Mouse (Mus musculus): ENCODE results near the gene Gprasp2.
"Not testable (repeated sequence)": the region's sequence is repeated elsewhere in the genome, so short reads cannot be mapped to it uniquely, and the experiment has no call there.

Gprasp2 gene

GRCm38 (mm10) chrX:135838521-135839360 is at the start of gene Gprasp2:
Gprasp2 (plus strand) TSS chrX:135839034.
- not testable (repeated sequence) for DNase-seq (ENCODE audit: low read depth, low spot score)

- DNase-seq (ENCODE audit: low read depth, low spot score), result no peak
Observed at GRCm38 (mm10) chrX:135791536-135791935, 47.3 kb upstream of the Gprasp2 start.

DNA sequence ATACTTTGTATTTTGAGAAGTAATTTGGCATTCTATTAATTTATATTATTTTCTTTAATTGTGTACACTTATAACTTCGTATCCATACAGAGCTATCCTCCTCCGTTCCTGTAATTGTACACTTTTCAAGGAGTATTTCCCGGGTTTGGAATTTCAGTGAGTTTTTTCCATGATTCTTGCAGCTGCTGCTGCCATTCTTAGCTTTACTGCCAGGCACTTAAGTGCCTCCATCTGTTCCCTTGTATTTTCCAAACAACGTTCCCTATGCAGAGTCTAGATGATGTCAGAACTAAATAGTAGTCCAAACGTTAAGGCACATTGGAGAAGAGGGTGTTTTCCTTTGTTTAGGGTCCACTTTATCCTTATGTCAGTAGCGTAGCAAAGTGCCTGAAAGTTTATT is 46.5 kb upstream of the Gprasp2 start:
- DNase-seq (ENCODE audit: low read depth, low spot score), result no peak

- not testable (repeated sequence) for DNase-seq (ENCODE audit: low read depth, low spot score)
Observed at GRCm38 (mm10) chrX:135795591-135796304, 43.1 kb upstream of the Gprasp2 start.

GRCm38 (mm10) chrX:135796305-135797211 is 42.3 kb upstream of the Gprasp2 start:
- not testable (repeated sequence) for DNase-seq (ENCODE audit: low read depth, low spot score)

- DNase-seq (ENCODE audit: low read depth, low spot score), result not testable (repeated sequence)
Observed at GRCm38 (mm10) chrX:135797212-135797644, 41.6 kb upstream of the Gprasp2 start, which contains the start of gene Bhlhb9. Bhlhb9 (plus strand) TSS chrX:135797594.

DNA sequence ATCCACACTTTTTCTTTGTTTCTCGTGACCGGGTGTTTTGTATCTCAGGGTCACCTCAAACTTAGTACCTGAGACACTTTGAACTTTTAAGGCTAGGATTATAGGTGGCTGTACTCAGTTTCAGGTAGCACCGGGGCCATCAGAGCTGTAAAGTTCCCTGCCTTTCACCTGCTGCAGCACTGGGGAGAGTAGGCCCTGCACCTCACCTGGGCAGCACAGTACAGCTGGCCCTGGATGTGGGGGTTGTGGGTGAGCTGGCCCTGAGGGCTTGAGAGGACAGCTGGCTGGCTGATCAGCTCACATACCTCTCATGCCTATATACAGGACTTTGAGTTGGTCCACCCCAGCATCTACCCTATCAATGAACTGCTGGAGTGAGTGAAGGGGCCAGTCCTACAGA is 34.7 kb upstream of the Gprasp2 start:
- DNase-seq (ENCODE audit: low read depth, low spot score), result no peak

GRCm38 (mm10) chrX:135805780-135806179 is 33.1 kb upstream of the Gprasp2 start:
- DNase-seq (ENCODE audit: low read depth, low spot score), result no peak

DNA sequence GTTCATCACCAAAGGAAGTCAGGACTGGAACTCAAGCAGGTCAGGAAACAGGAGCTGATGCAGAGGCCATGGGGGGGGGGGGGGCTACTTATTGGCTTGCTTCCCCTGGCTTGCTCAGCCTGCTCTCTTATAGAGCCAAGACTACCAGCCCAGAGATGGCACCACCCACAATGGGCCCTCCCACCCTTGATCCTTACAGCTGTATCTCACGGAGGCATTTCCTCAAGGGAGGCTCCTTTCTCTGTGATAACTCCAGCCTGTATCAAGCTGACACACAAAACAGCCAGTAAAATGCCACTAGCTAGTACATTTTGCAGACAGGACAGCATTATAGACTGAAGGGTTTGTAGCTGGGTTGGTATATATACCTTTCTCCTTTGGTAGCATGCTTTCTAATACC is 2.9 kb upstream of the Gprasp2 start:
- not testable (repeated sequence) for DNase-seq (ENCODE audit: low read depth, low spot score)

GRCm38 (mm10) chrX:135837896-135838295 is 938 bp upstream of the Gprasp2 start:
- no peak for DNase-seq (ENCODE audit: low read depth, low spot score)

GRCm38 (mm10) chrX:135839397-135840391 is 860 bp downstream of the Gprasp2 start:
- DNase-seq (ENCODE audit: low read depth, low spot score), result not testable (repeated sequence)

GRCm38 (mm10) chrX:135866806-135867205 is 28.0 kb downstream of the Gprasp2 start:
- not testable (repeated sequence) for DNase-seq (ENCODE audit: low read depth, low spot score)

DNA sequence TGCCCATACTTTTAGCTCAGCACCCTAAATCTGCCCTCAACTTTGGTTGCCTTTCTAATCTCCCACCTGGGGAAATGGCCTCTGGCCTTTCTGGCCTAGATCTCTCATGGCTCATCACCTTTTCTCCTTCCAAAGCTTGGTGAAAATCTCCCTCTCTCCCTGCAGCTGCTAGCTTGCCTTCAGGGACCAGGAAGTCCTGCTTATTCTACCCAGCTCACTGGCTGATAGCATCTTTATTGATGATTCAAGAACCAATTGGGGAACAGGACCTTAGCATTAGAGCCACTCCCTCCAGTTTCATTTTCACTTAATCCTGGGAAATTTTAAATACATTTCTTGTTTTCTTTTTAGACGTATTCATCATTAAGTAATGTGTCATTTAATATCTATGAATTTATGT is 37.8 kb downstream of the Gprasp2 start:
- DNase-seq (ENCODE audit: low read depth, low spot score), result no peak

- DNase-seq (ENCODE audit: low read depth, low spot score), result no peak
Observed at GRCm38 (mm10) chrX:135879626-135880025, 40.8 kb downstream of the Gprasp2 start.

DNA sequence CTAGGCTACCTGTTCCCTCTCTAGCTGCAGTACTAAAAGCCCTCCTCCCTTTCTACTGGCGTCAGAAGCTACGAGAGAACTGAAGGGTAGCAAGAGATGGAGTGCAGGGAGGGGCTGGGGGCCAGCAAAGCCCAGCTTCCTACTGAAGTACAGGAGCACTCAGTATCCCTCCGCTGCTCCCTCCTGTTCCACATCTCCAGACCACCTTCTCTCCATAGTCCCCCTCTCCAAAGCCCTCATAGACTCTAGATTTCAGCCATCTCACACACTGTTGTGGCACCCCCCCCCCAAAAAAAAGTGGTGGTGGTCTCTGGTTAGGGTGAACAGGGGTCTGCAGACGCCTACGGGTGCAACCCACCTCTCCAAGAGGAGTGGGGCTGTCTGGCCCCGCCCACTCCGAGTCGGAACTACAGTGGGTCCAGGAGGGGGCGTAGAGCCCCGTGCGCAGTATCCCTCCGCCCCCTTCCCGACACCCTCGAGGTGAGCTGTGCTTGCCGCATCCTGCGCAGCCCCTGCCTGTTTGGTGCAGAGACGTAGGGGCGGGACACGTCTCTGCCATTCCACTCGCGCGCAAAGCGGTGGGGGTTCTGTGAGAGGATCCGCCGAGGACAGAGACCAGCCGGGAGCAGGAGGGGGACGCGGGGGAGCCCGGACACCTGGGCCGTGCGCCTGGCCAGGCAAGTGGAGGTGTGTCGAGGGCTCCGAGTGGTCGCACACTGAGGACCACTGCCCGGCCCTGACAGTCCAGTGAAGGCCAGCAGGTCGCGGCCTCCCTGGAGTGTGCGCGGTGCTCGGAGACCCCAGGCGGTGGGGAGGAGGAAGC is 46.8 kb downstream of the Gprasp2 start:
- no peak for DNase-seq (ENCODE audit: low read depth, low spot score)

DNA sequence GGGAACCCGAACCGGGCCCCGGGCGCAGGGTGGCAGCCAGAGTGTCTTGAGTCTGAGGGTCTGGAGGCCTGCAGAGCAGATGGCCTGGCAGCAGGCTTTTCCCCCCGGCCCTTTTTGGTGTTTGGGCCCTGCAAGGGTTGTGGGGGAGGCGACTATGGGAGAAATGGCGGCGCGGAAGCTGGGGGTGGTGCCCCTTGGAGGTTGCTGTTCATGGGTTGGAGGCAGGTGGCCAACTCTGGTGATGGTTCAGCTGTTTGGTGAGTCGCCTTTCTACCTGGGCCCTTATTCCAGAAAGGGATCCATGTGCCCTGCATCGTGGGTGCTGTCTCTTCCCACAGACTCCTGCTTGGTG is 47.4 kb downstream of the Gprasp2 start:
- DNase-seq (ENCODE audit: low read depth, low spot score), result no peak
